Mouse (Mus musculus): ENCODE measurements around the gene Gabarap.

DNA sequence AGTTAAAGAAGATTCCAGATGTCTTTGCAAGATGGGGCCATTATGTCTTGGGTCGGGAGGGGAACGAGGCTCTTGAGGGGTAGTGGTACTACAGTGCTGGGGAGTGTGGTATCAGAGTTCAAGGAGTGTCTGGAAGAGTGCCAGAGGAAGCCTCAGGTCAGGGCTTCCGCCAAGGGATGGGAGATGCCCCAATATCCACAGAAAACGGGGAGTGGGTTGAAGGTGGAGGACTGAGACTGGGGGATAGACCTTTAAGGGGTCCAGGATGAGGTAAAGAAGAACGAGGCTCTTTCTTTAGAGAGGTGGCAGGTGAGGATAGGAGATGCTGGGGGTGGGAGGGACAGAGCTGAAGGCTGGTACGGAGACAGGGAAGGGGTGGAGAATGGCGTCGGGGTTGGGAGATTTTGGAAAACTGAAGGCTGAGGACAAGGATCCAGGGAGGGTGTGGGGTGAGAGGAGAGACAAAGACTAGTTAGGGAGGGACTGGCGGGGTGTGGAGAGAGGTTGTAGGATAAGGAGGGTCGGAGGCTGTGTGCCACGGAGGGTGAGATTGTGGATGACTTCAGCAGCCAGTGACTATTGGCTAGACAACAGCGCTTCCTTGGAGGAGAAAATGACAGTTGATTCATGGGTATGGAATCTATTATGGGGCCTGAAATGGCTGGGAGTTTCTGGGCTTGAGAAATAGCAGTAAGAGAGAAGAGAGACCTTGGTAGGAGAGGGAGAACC lies 37.6 kb downstream of the Gabarap start:
- no peak for TF ChIP-seq CTCF (IDR thresholded peaks at IDR 0.05; ENCODE audit: low read depth, low read length)
- TF ChIP-seq POLR2A (IDR thresholded peaks at IDR 0.05; ENCODE audit: extremely low read depth, insufficient read depth, low read length) = no peak

Data from liver, adult 2 months (tissue).